Mouse (Mus musculus): Measurements from ENCODE around the gene Pramef17. TPM values are rescaled to one million over a fixed set of nuclear protein-coding genes. Genes with fewer than 3 reads are reported as not detected.
"Not testable (repeated sequence)": the region's sequence is repeated elsewhere in the genome, so short reads cannot be mapped to it uniquely, and the experiment has no call there.

Pramef17 gene
- polyA plus RNA-seq (2016; fragmentation: Nextera tagmentation; extraction: Ambion mirVana), result not detected in 2 replicates

DNA sequence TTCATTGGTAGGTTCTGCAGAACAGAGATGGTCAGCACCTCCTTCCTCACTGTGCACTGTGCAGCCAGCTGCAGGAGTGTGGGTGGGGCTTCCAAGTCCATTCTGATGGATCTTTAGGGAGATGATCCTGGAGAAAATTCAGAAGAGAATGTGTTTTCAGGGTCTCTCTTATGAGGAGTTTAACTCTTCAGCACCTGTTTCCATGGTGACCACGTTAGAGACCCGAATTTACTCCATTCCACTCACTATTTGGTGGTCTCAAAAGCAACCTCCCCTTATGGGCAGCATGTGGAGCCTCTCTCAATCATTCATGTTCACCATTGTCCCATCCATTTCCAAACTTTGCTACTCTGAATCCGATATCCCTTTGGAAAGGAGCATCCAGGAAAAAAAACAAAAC is at the start of gene Pramef17:
Gene Pramef17 (minus strand): TSS at position 101 of the 400 bp plus-strand sequence.
- ATAC-seq (ENCODE audit: low FRiP score); H3K36me3 ChIP-seq (replicated peaks); H3K4me3 ChIP-seq (replicated peaks); H3K9ac ChIP-seq; H3K9me3 ChIP-seq; H3K4me2 ChIP-seq; H3K4me1 ChIP-seq; H3K27ac ChIP-seq; H3K27me3 ChIP-seq: not testable (repeated sequence)
- 48% methylated on average over 3 of the region's 3 CpGs for WGBS

DNA sequence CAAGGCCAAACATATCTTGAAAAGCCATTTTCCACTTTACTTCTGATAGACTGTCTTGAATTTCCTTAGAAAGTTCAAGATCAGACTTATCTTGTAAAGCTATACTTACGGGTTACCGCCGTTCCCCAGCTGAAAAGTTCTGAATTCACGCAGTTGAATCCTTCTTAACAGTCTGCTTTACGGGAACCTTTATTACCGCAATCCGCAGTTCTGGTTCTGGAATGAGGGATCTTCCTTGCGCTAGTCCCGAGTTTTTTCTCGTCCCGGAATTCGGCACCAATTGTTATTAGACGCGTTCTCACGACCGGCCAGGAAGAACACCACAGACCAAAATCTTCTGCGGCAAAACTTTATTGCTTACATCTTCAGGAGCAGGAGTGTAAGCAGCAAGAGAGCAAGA is 6.0 kb downstream of the Pramef17 start:
- WGBS, result 94% methylated on average over 17 of the region's 17 CpGs
- H3K27me3 ChIP-seq; ATAC-seq (ENCODE audit: low FRiP score); H3K36me3 ChIP-seq (replicated peaks); H3K4me1 ChIP-seq; H3K4me3 ChIP-seq (replicated peaks); H3K9me3 ChIP-seq; H3K4me2 ChIP-seq; H3K27ac ChIP-seq; H3K9ac ChIP-seq: not testable (repeated sequence)

DNA sequence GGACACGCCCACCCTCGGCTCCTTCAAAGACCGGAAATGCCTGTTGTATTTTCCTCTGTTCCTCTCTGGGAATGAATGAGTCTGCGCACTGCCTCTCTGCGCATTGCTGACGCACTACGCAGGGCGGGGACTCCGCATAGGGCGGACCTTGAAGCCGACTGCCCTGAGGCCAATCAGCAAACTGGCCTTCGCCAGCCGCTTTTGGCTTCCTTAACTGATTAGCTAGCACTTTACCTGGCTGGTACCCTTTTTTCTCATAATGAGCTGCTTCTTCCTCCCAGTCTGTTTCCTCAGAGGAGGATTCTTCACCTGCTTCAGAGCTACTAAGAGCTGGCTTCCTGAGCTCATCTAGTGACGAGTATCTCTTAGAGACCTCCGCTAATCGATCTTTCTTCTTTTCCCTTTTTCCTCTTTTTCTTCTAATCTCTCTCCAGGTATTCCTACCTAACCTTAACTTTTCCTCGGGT is 6.7 kb downstream of the Pramef17 start:
- ATAC-seq (ENCODE audit: low FRiP score); H3K36me3 ChIP-seq (replicated peaks); H3K9me3 ChIP-seq; H3K27me3 ChIP-seq; H3K4me3 ChIP-seq (replicated peaks); H3K9ac ChIP-seq; H3K4me2 ChIP-seq; H3K27ac ChIP-seq; H3K4me1 ChIP-seq: not testable (repeated sequence)
- whole genome bisulfite sequencing, result 91% methylated on average over 13 of the region's 17 CpGs

DNA sequence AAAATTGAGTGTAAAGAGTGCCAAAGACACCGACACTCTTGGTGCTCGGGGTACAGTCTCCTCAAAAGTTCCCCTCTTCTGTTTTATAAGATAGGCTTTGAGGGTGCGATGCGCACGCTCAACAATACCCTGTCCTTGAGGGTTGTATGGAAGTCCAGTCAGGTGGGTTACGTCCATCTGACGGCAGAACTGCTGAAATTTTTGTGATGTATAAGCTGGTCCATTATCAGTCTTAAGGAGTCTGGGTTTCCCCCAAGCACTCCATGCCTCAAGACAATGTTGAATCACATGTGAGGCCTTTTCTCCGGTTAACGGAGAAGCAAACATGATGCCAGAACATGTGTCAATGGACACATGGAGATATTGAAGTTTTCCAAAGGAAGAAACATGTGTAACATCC is 8.4 kb downstream of the Pramef17 start:
- ATAC-seq (ENCODE audit: low FRiP score), result not testable (repeated sequence)

DNA sequence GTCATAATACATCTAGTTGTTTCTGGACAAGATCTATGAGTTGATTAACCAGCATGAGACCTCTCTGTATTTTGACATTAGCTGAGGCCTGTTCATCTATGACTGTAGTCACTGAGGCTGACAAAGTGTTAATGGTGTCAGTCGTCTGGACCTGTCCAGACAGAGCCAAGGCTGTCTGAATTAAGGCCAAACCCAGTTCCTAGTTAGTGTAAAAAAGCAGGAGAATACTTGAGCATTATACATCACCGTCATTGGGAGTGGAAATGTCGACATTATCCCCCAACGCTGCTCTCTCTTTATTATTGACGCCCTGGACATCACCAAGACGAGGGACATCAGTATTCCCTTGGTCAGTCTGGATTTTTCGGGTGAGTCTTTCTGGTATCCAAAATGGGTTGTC is 9.0 kb downstream of the Pramef17 start:
- not testable (repeated sequence) for H3K9me3 ChIP-seq; H3K36me3 ChIP-seq (replicated peaks); H3K27me3 ChIP-seq; ATAC-seq (ENCODE audit: low FRiP score); H3K9ac ChIP-seq; H3K4me3 ChIP-seq (replicated peaks); H3K4me2 ChIP-seq; H3K4me1 ChIP-seq; H3K27ac ChIP-seq
- no CpG with 5 or more reads among the region's 7 CpGs for WGBS

More for the DNA sequence above, 8.4 kb downstream of the Pramef17 start:
- not testable (repeated sequence) for H3K4me3 ChIP-seq (replicated peaks); H3K27ac ChIP-seq; H3K9ac ChIP-seq; H3K4me2 ChIP-seq; H3K4me1 ChIP-seq; H3K9me3 ChIP-seq; H3K36me3 ChIP-seq (replicated peaks); H3K27me3 ChIP-seq
- WGBS, result 98% methylated on average over 3 of the region's 9 CpGs

DNA sequence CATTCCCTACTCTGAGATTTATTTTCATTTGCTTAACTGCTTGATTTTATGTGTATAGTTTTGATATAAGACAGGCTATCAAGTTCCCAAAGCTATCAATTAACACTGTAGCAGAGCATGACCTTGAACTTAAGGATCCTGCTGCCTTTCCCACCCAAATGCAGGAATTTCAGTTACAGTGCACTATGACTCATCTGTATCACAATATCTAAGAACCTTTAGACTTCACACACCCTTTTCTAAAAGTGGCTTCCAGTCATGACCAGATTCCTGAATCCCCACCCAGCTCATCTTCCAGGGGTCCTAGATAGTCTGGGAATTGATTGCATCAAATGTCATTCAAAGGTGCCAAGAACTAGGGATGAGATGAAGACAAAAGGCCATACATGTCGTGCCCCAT is 10.7 kb downstream of the Pramef17 start:
- not testable (repeated sequence) for H3K4me1 ChIP-seq; H3K36me3 ChIP-seq (replicated peaks); H3K4me3 ChIP-seq (replicated peaks); H3K4me2 ChIP-seq; ATAC-seq (ENCODE audit: low FRiP score); H3K27me3 ChIP-seq; H3K27ac ChIP-seq; H3K9ac ChIP-seq; H3K9me3 ChIP-seq
- WGBS, result 46% methylated on average over 1 of the region's 1 CpGs

DNA sequence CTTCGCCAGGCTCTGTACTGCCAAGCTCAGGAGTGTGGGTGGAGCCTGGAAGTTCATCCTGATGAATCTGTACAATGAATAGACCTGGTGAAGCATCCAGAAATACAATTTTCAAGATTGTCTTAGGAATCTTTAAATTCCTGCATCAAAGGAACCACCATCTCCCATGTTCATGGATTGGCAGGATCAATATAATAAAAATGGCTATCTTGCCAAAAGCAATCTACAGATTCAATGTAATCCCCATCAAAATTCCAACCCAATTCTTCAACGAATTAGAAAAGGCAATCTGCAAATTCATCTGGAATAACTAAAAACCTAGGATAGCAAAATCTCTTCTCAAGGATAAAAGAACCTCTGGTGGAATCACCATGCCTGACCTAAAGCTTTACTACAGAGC is 27.3 kb downstream of the Pramef17 start, which contains the start of gene Gm13101:
Gene Gm13101 (minus strand): TSS at position 101 of the 400 bp plus-strand sequence.
- H3K4me1 ChIP-seq; ATAC-seq (ENCODE audit: low FRiP score); H3K9ac ChIP-seq; H3K4me2 ChIP-seq; H3K27ac ChIP-seq; H3K9me3 ChIP-seq; H3K27me3 ChIP-seq; H3K36me3 ChIP-seq (replicated peaks); H3K4me3 ChIP-seq (replicated peaks): not testable (repeated sequence)
- 52% methylated on average over 2 of the region's 2 CpGs for WGBS

DNA sequence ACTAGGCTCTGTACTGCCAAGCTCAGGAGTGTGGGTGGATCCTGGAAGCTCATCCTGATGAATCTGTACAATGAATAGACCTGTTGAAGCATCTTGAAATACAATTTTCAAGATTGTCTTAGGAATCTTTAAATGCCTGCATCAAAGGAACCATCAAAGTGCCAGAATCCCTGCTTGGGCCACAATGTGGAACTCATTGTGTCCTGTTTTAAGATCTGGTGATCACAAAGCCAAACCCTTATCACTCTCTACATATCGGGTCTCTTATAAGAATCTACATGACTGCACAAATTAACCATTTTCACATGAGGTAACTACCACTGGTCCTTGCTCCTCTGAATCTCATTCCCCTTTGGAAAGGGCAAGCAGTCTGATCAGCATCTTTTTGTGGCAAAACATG is 43.3 kb downstream of the Pramef17 start, which contains the start of gene Pramef25:
Gene Pramef25 (minus strand): TSS at position 101 of the 400 bp plus-strand sequence.
- not testable (repeated sequence) for ATAC-seq (ENCODE audit: low FRiP score); H3K36me3 ChIP-seq (replicated peaks); H3K9ac ChIP-seq; H3K4me2 ChIP-seq; H3K4me1 ChIP-seq; H3K27me3 ChIP-seq; H3K4me3 ChIP-seq (replicated peaks); H3K27ac ChIP-seq
- H3K9me3 ChIP-seq, result 0 out of 2 replicates have a peak, but pooled peaks cover 13% of the 10 kb centered on the region
- 91% methylated on average over 1 of the region's 1 CpGs for WGBS

Other genes starting within 250 kb of the Pramef17 start
- gene Gm13023, start 205.0 kb downstream of the Pramef17 start, polyA plus RNA-seq (2016; fragmentation: Nextera tagmentation; extraction: Ambion mirVana), result not detected in 2 replicates
- gene Gm13084, start 178.3 kb downstream of the Pramef17 start, polyA plus RNA-seq (2016; fragmentation: Nextera tagmentation; extraction: Ambion mirVana), result not detected in 2 replicates
- not detected in 2 replicates for gene Gm13103, start 147.9 kb downstream of the Pramef17 start, polyA plus RNA-seq (2016; fragmentation: Nextera tagmentation; extraction: Ambion mirVana)
- not detected in 2 replicates for gene Pramef6, start 94.0 kb downstream of the Pramef17 start, polyA plus RNA-seq (2016; fragmentation: Nextera tagmentation; extraction: Ambion mirVana)
- not detected in 2 replicates for gene Pramef25, start 43.4 kb downstream of the Pramef17 start, polyA plus RNA-seq (2016; fragmentation: Nextera tagmentation; extraction: Ambion mirVana)
- gene Gm13101, start 27.4 kb downstream of the Pramef17 start, polyA plus RNA-seq (2016; fragmentation: Nextera tagmentation; extraction: Ambion mirVana), result not detected in 2 replicates
- not detected in 2 replicates for gene Pramel4, start 64.8 kb upstream of the Pramef17 start, polyA plus RNA-seq (2016; fragmentation: Nextera tagmentation; extraction: Ambion mirVana)
- gene Gm13102, start 112.1 kb upstream of the Pramef17 start, polyA plus RNA-seq (2016; fragmentation: Nextera tagmentation; extraction: Ambion mirVana), result not detected in 2 replicates
- not detected in 2 replicates for gene Oog3, start 168.3 kb upstream of the Pramef17 start, polyA plus RNA-seq (2016; fragmentation: Nextera tagmentation; extraction: Ambion mirVana)
- not detected in 2 replicates for gene Oog2, start 196.3 kb upstream of the Pramef17 start, polyA plus RNA-seq (2016; fragmentation: Nextera tagmentation; extraction: Ambion mirVana)
- gene C87977, start 218.9 kb upstream of the Pramef17 start, polyA plus RNA-seq (2016; fragmentation: Nextera tagmentation; extraction: Ambion mirVana), result not detected in 2 replicates